Mouse (Mus musculus): ENCODE measurements around the gene Etv3. TPM values are rescaled to one million over a fixed set of nuclear protein-coding genes. Genes with fewer than 3 reads are reported as not detected.

Gene Etv3
- polyA plus RNA-seq, 1 experiment: 4.6 TPM

DNA sequence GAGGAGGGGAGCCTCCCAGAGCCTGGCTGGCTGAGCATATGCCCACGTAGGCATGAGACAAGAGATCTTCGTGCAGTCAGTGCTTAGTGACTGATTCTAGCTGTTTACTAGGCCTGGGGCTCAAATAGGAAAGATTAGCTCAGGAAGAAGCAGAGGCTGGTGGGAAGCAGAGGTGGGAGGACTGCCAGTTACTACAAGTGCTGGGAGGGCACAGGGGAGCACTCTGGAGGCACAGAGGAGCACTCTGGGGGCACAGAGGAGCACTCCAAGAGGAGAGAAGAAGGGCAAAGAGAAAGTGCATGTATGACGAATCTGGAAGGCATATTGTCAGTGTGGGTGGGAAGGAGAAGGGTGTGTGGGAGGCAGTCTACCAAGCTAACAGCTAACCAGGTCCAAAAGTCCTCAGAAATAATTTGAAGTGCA lies 30.9 kb downstream of the Etv3 start:
- Histone ChIP-seq H3K79me2 (ENCODE audit: control insufficient read depth, insufficient read depth) (no peaks in the 10 kb centered on the region), H3K27me3 (ENCODE audit: control insufficient read depth, insufficient read depth, insufficient read length) (peaks cover 7% of the 10 kb centered on the region)
- no peak for TF ChIP-seq MAX (IDR thresholded peaks at IDR 0.05; ENCODE audit: low read depth)
- no peak for TF ChIP-seq SRF (IDR thresholded peaks at IDR 0.05; ENCODE audit: control insufficient read depth, insufficient read length, low read depth)
- no peak for TF ChIP-seq USF1 (IDR thresholded peaks at IDR 0.05; ENCODE audit: low read depth)
- TF ChIP-seq REST (IDR thresholded peaks at IDR 0.05; ENCODE audit: insufficient read depth, insufficient read length): no peak
- no peak for TF ChIP-seq TCF12 (IDR thresholded peaks at IDR 0.05; ENCODE audit: insufficient read depth, poor library complexity, severe bottlenecking)
- TF ChIP-seq CEBPB (IDR thresholded peaks at IDR 0.05; ENCODE audit: insufficient read depth, poor library complexity, severe bottlenecking): no peak
- TF ChIP-seq TCF3 (IDR thresholded peaks at IDR 0.05; ENCODE audit: insufficient read length, low read depth): no peak
- TF ChIP-seq E2F4 (IDR thresholded peaks at IDR 0.05; ENCODE audit: insufficient read depth): no peak
- no peak for TF ChIP-seq POLR2A (IDR thresholded peaks at IDR 0.05; ENCODE audit: insufficient read length, low read depth)
- TF ChIP-seq MYOD1 (IDR thresholded peaks at IDR 0.05; ENCODE audit: control insufficient read depth in 1 of 3, insufficient read length in 2 of 3, low read depth in 2 of 3): no peak
- no peak for TF ChIP-seq POLR2AphosphoS2 (IDR thresholded peaks at IDR 0.05; ENCODE audit: insufficient read length, low read depth)
- no peak for TF ChIP-seq MYOG (IDR thresholded peaks at IDR 0.05; ENCODE audit: control insufficient read depth in 1 of 3, insufficient read depth in 1 of 3, insufficient read length in 2 of 3, low read depth in 2 of 3)

DNA sequence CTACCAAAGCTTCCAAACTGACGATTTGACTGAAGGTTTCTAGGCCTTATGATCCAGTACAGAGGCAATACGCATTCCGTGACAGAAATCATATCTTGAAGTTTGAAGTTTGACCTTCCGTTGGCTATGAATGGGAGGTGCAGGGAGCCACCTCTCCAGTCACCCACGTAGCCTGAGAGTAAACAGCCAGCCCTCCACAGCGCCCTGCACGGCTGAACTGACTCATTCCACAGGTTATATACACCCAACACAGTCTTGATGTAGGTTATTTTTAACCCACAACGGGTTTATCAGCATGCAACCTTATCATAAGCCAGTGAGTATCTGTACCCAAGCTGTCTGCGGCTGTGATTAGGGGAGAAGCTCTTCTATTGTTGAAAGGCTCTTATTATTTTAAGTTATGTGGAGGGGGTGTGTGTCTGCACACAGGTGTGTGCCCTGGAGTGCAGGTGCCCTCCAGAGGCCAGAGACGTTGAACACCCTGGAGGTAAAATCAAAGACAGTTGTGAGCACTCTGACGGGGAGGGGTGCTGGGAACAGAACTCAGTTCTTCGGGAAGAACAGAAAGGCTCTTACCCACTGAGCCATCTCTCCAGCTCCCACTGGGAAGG lies 31.6 kb downstream of the Etv3 start:
- TF ChIP-seq MAX (IDR thresholded peaks at IDR 0.05; ENCODE audit: low read depth): no peak
- peaks cover 5% of the 10 kb centered on the region for H3K27me3 ChIP-seq (ENCODE audit: control insufficient read depth, insufficient read depth, insufficient read length)
- no peaks in the 10 kb centered on the region for H3K79me2 ChIP-seq (ENCODE audit: control insufficient read depth, insufficient read depth)
- H3ac ChIP-seq (ENCODE audit: control insufficient read depth, insufficient read length): no peak overlapping the region
- H3K4me3 ChIP-seq: no peak overlapping the region
- H3K4me2 ChIP-seq (ENCODE audit: low read depth): no peak overlapping the region
- H3K36me3 ChIP-seq (ENCODE audit: control insufficient read depth, insufficient read depth): no peaks in the 10 kb centered on the region

More for the DNA sequence above, 30.9 kb downstream of the Etv3 start:
- no peak overlapping the region for H3K4me3 ChIP-seq
- H3ac ChIP-seq (ENCODE audit: control insufficient read depth, insufficient read length): no peak overlapping the region
- H3K36me3 ChIP-seq (ENCODE audit: control insufficient read depth, insufficient read depth): no peaks in the 10 kb centered on the region
- H3K4me2 ChIP-seq (ENCODE audit: low read depth): no peak overlapping the region

DNA sequence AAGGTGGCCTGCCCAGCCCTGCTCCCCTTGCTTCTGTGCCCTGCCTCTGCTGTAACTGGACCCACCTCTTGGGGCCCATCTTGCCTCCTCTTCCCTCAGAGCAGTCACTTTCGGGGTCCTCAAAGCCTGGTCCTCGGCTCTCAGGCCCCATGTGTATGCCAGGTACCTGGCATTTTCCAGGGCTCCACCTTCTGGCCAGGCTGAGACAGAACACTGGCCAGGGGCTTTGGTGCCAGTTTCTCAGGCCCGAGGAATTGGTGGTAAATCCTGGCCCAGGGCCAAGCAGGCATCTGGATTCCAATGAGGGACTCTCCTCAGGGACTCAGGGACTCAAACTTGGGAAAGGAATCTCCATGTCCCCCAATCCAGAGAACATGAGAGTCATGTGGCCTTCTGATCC lies 34.9 kb downstream of the Etv3 start:
- H3K36me3 ChIP-seq (ENCODE audit: control insufficient read depth, insufficient read depth): no peaks in the 10 kb centered on the region
- no peak overlapping the region for H3K4me3 ChIP-seq
- H3K27me3 ChIP-seq (ENCODE audit: control insufficient read depth, insufficient read depth, insufficient read length): no peaks in the 10 kb centered on the region
- TF ChIP-seq REST (IDR thresholded peaks at IDR 0.05; ENCODE audit: insufficient read depth, insufficient read length) (no peak), TCF12 (IDR thresholded peaks at IDR 0.05; ENCODE audit: insufficient read depth, poor library complexity, severe bottlenecking) (no peak), SRF (IDR thresholded peaks at IDR 0.05; ENCODE audit: control insufficient read depth, insufficient read length, low read depth) (no peak), USF1 (IDR thresholded peaks at IDR 0.05; ENCODE audit: low read depth) (no peak), MYOG (IDR thresholded peaks at IDR 0.05; ENCODE audit: control insufficient read depth in 1 of 3, insufficient read depth in 1 of 3, insufficient read length in 2 of 3, low read depth in 2 of 3) (no peak), CEBPB (IDR thresholded peaks at IDR 0.05; ENCODE audit: insufficient read depth, poor library complexity, severe bottlenecking) (no peak), MAX (IDR thresholded peaks at IDR 0.05; ENCODE audit: low read depth) (no peak), POLR2A (IDR thresholded peaks at IDR 0.05; ENCODE audit: insufficient read length, low read depth) (no peak)
- no peaks in the 10 kb centered on the region for H3K79me2 ChIP-seq (ENCODE audit: control insufficient read depth, insufficient read depth)
- no peak overlapping the region for H3K4me2 ChIP-seq (ENCODE audit: low read depth)
- no peak overlapping the region for H3ac ChIP-seq (ENCODE audit: control insufficient read depth, insufficient read length)

DNA sequence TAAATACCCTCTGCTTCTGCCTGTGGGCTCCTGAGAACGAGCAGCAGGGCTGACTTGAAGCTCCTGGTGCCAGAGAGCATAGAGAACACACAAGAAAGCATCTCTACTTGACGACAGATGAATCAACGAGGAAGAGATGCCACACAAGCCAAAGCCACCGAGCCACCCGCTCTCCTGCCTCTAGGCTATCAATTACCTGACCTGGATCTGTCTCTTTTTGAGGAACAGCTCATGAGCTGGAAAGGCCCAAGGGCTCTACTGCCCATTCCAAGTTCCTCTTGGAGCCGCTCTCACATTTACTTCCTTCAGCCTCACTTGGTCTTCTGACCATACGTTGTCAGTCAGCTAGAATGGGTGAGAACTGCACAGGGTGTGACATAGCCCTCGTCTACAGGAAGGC lies 36.2 kb downstream of the Etv3 start:
- Histone ChIP-seq H3K36me3 (ENCODE audit: control insufficient read depth, insufficient read depth) (no peaks in the 10 kb centered on the region), H3K79me2 (ENCODE audit: control insufficient read depth, insufficient read depth) (no peaks in the 10 kb centered on the region), H3K4me2 (ENCODE audit: low read depth) (no peak overlapping the region), H3ac (ENCODE audit: control insufficient read depth, insufficient read length) (no peak overlapping the region), H3K27me3 (ENCODE audit: control insufficient read depth, insufficient read depth, insufficient read length) (no peaks in the 10 kb centered on the region), H3K4me3 (no peak overlapping the region)
- TF ChIP-seq MYOG (IDR thresholded peaks at IDR 0.05; ENCODE audit: control insufficient read depth in 1 of 3, insufficient read depth in 1 of 3, insufficient read length in 2 of 3, low read depth in 2 of 3) (no peak), E2F4 (IDR thresholded peaks at IDR 0.05; ENCODE audit: insufficient read depth) (no peak), TCF3 (IDR thresholded peaks at IDR 0.05; ENCODE audit: insufficient read length, low read depth) (no peak), SRF (IDR thresholded peaks at IDR 0.05; ENCODE audit: control insufficient read depth, insufficient read length, low read depth) (no peak)

DNA sequence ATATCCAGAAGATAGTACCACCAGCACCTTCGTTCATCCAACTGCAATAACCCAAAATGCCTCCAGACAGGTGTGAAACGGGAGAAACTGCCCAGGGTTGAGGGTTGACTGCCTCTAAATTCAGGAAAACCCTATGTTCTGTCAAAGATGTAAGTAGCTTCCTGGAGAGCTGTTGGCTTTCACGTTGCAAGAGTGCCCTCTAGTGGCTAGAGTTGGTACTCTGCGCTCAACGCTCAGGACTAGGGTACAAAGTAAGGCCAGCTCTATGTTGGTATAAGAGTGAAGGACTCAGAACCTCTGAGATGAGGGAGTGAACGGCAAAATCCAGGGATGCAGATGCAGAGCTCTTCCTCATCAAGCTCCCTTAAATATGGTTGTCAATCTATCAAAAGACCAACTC lies 37.2 kb downstream of the Etv3 start:
- TF ChIP-seq POLR2AphosphoS2 (IDR thresholded peaks at IDR 0.05; ENCODE audit: insufficient read length, low read depth) (no peak), USF1 (IDR thresholded peaks at IDR 0.05; ENCODE audit: low read depth) (no peak), MYOD1 (IDR thresholded peaks at IDR 0.05; ENCODE audit: control insufficient read depth in 1 of 3, insufficient read length in 2 of 3, low read depth in 2 of 3) (no peak)
- Histone ChIP-seq H3K27me3 (ENCODE audit: control insufficient read depth, insufficient read depth, insufficient read length) (no peaks in the 10 kb centered on the region), H3K79me2 (ENCODE audit: control insufficient read depth, insufficient read depth) (no peaks in the 10 kb centered on the region), H3K36me3 (ENCODE audit: control insufficient read depth, insufficient read depth) (no peaks in the 10 kb centered on the region), H3K4me2 (ENCODE audit: low read depth) (no peak overlapping the region), H3K4me3 (no peak overlapping the region), H3ac (ENCODE audit: control insufficient read depth, insufficient read length) (no peak overlapping the region)

Data from myocyte (in vitro differentiated cells).